Mouse (Mus musculus) hindbrain, embryonic 14.5 days (tissue): ENCODE data around the gene Luc7l2. TPM values are rescaled to one million over a fixed set of nuclear protein-coding genes. Genes with fewer than 3 reads are reported as not detected.
"Not testable (repeated sequence)": the region's sequence is repeated elsewhere in the genome, so short reads cannot be mapped to it uniquely, and the experiment has no call there.

ENCODE experiments used
- ATAC-seq: fragments of 200-750 bp; cut with Nextera tagmentation; 2 replicates; pipeline ENCODE4 v1.8.0; 2017; ENCODE audit warnings: moderate number of reproducible peaks, mild to moderate bottlenecking, moderate TSS enrichment, moderate library complexity; ENCODE audit not compliant: low FRiP score
- DNase-seq: peaks from one replicate; pipeline ENCODE4 v3.0.0-alpha.2; 2015; ENCODE audit warnings: low spot score
- H3K27ac ChIP-seq: fragments of 300-500 bp; sonication (generic); 2 replicates; pipeline ENCODE4 v1.5.1; 2014; ENCODE audit warnings: mild to moderate bottlenecking, moderate library complexity
- H3K27me3 ChIP-seq: fragments of 300-500 bp; sonication (generic); 2 replicates; pipeline ENCODE4 v1.6.1; 2014; ENCODE audit warnings: mild to moderate bottlenecking, low read length, mixed read lengths; ENCODE audit not compliant: control insufficient read depth, insufficient read depth
- H3K36me3 ChIP-seq: fragments of 300-500 bp; sonication (generic); replicated peaks from 2 replicates; pipeline ENCODE4 v1.6.1; 2014; ENCODE audit not compliant: control insufficient read depth, insufficient read depth
- H3K4me1 ChIP-seq: fragments of 300-500 bp; sonication (generic); replicated peaks from 2 replicates; pipeline ENCODE4 v1.6.1; 2014; ENCODE audit warnings: antibody characterized with exemption, low read length, mixed read lengths; ENCODE audit not compliant: control insufficient read depth, insufficient read depth
- H3K4me2 ChIP-seq: fragments of 300-500 bp; sonication (generic); replicated peaks from 2 replicates; pipeline ENCODE4 v1.6.1; 2014; ENCODE audit warnings: mild to moderate bottlenecking, moderate library complexity
- H3K4me3 ChIP-seq: fragments of 300-500 bp; sonication (generic); replicated peaks from 2 replicates; pipeline ENCODE4 v1.5.1; 2014; ENCODE audit warnings: mild to moderate bottlenecking, low read length
- H3K9ac ChIP-seq: fragments of 300-500 bp; sonication (generic); 2 replicates; pipeline ENCODE4 v1.6.1; 2014
- H3K9me3 ChIP-seq: fragments of 300-500 bp; sonication (generic); 2 replicates; pipeline ENCODE4 v1.6.1; 2016; ENCODE audit warnings: low read length; ENCODE audit not compliant: control insufficient read depth
- WGBS: fragments of 180-500 bp; shearing (Covaris S2); extraction: QIAGEN DNeasy Blood & Tissue Kit; methylation state at CpG from one replicate; pipeline ENCODE4 v1.1.7; 2014; 5-methylcytosine and 5-hydroxymethylcytosine counted together
- polyA plus RNA-seq: library from polyadenylated mRNA; unstranded; fragments of >200 nt; fragmentation: Nextera tagmentation; extraction: Ambion mirVana; gene quantifications from 2 replicates; pipeline ENCODE4 v1.2.1, GENCODE M21; 2014

The Luc7l2 gene
- polyA plus RNA-seq, 1 experiment from 2014 or later, result 49.3 TPM

DNA sequence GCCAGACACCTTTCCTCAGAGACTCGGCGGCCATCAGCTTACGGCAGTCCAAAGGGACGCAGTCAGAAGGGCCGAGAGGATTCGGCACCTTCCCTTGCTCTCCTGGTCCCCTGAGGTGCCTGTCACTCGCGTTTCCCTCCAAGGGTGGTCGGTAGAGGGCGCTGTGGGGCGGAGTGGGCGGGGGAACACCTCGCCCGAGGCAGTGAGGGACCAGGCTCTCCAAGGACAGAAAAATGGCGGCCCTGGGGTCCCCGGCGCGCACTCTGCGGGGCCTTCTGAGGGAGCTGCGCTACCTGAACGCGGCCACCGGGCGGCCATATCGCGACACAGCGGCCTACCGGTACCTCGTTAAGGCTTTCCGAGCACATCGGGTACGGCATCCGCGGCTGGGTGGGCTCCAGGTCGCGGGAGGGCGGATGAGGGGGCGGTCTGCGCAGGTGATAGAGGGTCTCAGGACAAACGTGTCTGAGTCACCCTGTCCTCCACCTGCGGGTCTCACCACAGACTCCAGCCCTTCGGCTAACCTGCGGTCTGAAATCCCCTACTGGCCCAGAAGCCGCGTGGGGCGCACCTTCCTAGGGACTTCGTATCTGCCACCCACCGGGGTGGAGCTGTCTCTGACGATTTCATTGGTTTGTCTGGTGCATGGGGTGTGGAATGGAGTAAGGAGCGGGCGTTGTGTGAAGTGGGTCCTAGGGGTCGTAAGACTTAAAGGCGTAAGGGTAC lies 16.3 kb upstream of the Luc7l2 start:
- H3K9ac ChIP-seq, result peak overlapping the region; percentile 81
- peak; percentile 69 for ATAC-seq
- H3K4me3 ChIP-seq, result peak overlapping the region; percentile 77
- H3K36me3 ChIP-seq, result peaks cover 10% of the 10 kb centered on the region; the same call in 1 of the 2 replicates
- H3K4me1 ChIP-seq, result peaks cover 10% of the 10 kb centered on the region; the same call in 1 of the 2 replicates
- peak; percentile 98 for DNase-seq
- H3K27me3 ChIP-seq, result no peaks in the 10 kb centered on the region
- under 1% methylated on average over 53 of the region's 53 CpGs for WGBS
- peak overlapping the region; percentile 93 for H3K27ac ChIP-seq
- H3K4me2 ChIP-seq, result peak overlapping the region; percentile 72
- H3K9me3 ChIP-seq, result no peaks in the 10 kb centered on the region

- Histone ChIP-seq H3K9ac (peak overlapping the region; percentile 81), H3K36me3 (peaks cover 15% of the 10 kb centered on the region; the same call in 1 of the 2 replicates), H3K9me3 (no peaks in the 10 kb centered on the region), H3K4me2 (peak overlapping the region; percentile 72), H3K27me3 (no peaks in the 10 kb centered on the region), H3K4me3 (peak overlapping the region; percentile 77), H3K4me1 (peaks cover 10% of the 10 kb centered on the region; the same call in 1 of the 2 replicates), H3K27ac (peak overlapping the region; percentile 93)
- WGBS, result under 1% methylated on average over 9 of the region's 9 CpGs
- no peak for DNase-seq
- ATAC-seq, result no peak
Observed at GRCm38 (mm10) chr6:38535366-38535690, 15.8 kb upstream of the Luc7l2 start.

DNA sequence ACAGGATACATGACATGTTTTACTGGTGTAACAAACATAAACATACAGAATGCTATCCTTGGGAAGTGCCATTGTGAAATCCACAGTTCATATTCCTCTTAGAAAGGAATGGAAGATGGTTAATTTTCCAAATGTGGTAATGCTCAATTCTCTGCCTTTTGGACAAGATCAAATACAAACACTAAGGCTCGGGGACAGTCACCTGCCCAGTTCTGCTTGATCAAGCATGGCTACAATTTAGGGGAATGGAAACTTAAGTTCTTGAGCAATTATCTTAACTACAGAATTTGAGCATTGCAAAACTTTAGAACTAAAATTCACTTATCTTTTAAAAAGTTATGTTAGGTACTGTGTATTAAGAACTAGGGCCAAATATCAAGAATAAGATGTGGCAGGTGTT lies 15.3 kb upstream of the Luc7l2 start:
- Histone ChIP-seq H3K36me3 (peaks cover 19% of the 10 kb centered on the region; the same call in 1 of the 2 replicates), H3K9ac (peak overlapping the region; percentile 81), H3K4me2 (peak overlapping the region; percentile 72), H3K4me1 (peaks cover 10% of the 10 kb centered on the region; the same call in 1 of the 2 replicates), H3K27me3 (no peaks in the 10 kb centered on the region), H3K4me3 (peak overlapping the region; percentile 77), H3K27ac (peak overlapping the region; percentile 93), H3K9me3 (no peaks in the 10 kb centered on the region)
- DNase-seq (no peak), ATAC-seq (no peak)
- 80% methylated on average over 1 of the region's 1 CpGs for WGBS

GRCm38 (mm10) chr6:38544141-38544540 lies 7.0 kb upstream of the Luc7l2 start:
- H3K4me3 ChIP-seq, H3K4me1 ChIP-seq, H3K9ac ChIP-seq, DNase-seq, H3K9me3 ChIP-seq, H3K27ac ChIP-seq, ATAC-seq, H3K27me3 ChIP-seq, H3K4me2 ChIP-seq: not testable (repeated sequence)
- peaks cover 20% of the 10 kb centered on the region; the same call in 1 of the 2 replicates for H3K36me3 ChIP-seq
- WGBS, result 97% methylated on average over 4 of the region's 5 CpGs

- not testable (repeated sequence) for H3K27ac ChIP-seq, H3K27me3 ChIP-seq, H3K4me1 ChIP-seq, H3K9ac ChIP-seq, H3K36me3 ChIP-seq, DNase-seq, H3K9me3 ChIP-seq, H3K4me3 ChIP-seq, ATAC-seq, H3K4me2 ChIP-seq
- 94% methylated on average over 2 of the region's 2 CpGs for WGBS
Observed at GRCm38 (mm10) chr6:38547005-38547404, 4.1 kb upstream of the Luc7l2 start.

GRCm38 (mm10) chr6:38547707-38548106 lies 3.4 kb upstream of the Luc7l2 start:
- no peaks in the 10 kb centered on the region for H3K27me3 ChIP-seq
- 0 out of 2 replicates have a peak, but pooled peaks cover 3% of the 10 kb centered on the region for H3K4me1 ChIP-seq
- no peaks in the 10 kb centered on the region for H3K36me3 ChIP-seq
- ATAC-seq (no peak), DNase-seq (no peak)
- no peak overlapping the region for H3K4me3 ChIP-seq
- H3K4me2 ChIP-seq, result no peak overlapping the region
- H3K27ac ChIP-seq, result no peak overlapping the region
- 85% methylated on average over 1 of the region's 1 CpGs for WGBS
- H3K9me3 ChIP-seq, result no peaks in the 10 kb centered on the region
- H3K9ac ChIP-seq, result no peak overlapping the region

- DNase-seq, H3K9ac ChIP-seq: not testable (repeated sequence)
Observed at GRCm38 (mm10) chr6:38548595-38548994, 2.5 kb upstream of the Luc7l2 start.

DNA sequence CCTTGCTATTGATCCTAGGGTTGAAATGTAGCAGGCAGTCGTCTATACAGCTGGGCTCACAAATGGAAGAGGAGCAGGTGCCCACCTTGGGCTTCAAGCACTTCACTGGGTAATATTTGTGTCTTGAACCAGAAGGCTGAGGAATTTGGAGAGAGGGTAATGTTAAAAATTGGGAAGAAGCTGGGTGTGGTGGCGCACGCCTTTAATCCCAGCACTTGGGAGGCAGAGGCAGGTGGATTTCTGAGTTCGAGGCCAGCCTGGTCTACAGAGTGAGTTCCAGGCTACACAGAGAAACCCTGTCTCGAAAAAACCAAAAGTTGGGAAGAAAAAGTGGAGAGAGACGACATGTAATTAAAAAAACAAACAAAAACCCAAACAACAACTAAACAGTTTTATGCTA lies 1.3 kb upstream of the Luc7l2 start:
- H3K27me3 ChIP-seq, ATAC-seq, DNase-seq: not testable (repeated sequence)

More at GRCm38 (mm10) chr6:38548595-38548994, 2.5 kb upstream of the Luc7l2 start:
- WGBS, result 93% methylated on average over 7 of the region's 7 CpGs
- not testable (repeated sequence) for H3K4me3 ChIP-seq, H3K27ac ChIP-seq, H3K4me2 ChIP-seq, H3K27me3 ChIP-seq, ATAC-seq, H3K4me1 ChIP-seq, H3K36me3 ChIP-seq, H3K9me3 ChIP-seq

GRCm38 (mm10) chr6:38550250-38551061 lies 678 bp upstream of the Luc7l2 start:
- Histone ChIP-seq H3K4me2 (peak overlapping the region; percentile 72), H3K36me3 (no peaks in the 10 kb centered on the region), H3K4me1 (peaks cover 14% of the 10 kb centered on the region), H3K27me3 (no peaks in the 10 kb centered on the region), H3K9ac (peak overlapping the region; percentile 80), H3K9me3 (no peaks in the 10 kb centered on the region), H3K27ac (peak overlapping the region; percentile 99), H3K4me3 (peak overlapping the region; percentile 78)
- 8% methylated on average over 28 of the region's 28 CpGs for WGBS
- peak; percentile 11; the same call in 1 of the 2 replicates for ATAC-seq
- no peak for DNase-seq

More for the DNA sequence above, 1.3 kb upstream of the Luc7l2 start:
- Histone ChIP-seq H3K4me1 (peaks cover 13% of the 10 kb centered on the region), H3K27ac (peak overlapping the region; percentile 99), H3K4me3 (peak overlapping the region; percentile 78), H3K4me2 (peak overlapping the region; percentile 72), H3K9ac (peak overlapping the region; percentile 80; the same call in 1 of the 2 replicates)
- not testable (repeated sequence) for H3K36me3 ChIP-seq, H3K9me3 ChIP-seq
- 79% methylated on average over 6 of the region's 6 CpGs for WGBS
